Mouse (Mus musculus) liver, embryonic 15.5 days (tissue): ENCODE data around the gene Atp1a4. TPM values are rescaled to one million over a fixed set of nuclear protein-coding genes. Genes with fewer than 3 reads are reported as not detected.

Experiments
- ATAC-seq: fragments of 200-750 bp; cut with Nextera tagmentation; 2 replicates; pipeline ENCODE4 v1.8.0; 2017; ENCODE audit warnings: moderate number of reproducible peaks, mild to moderate bottlenecking, moderate library complexity; ENCODE audit not compliant: insufficient read depth
- H3K27ac ChIP-seq: fragments of 300-500 bp; sonication (generic); replicated peaks from 2 replicates; pipeline ENCODE4 v1.5.1; 2015; ENCODE audit warnings: mild to moderate bottlenecking, inconsistent platforms
- H3K27me3 ChIP-seq: fragments of 300-500 bp; sonication (generic); 2 replicates; pipeline ENCODE4 v1.6.1; 2015; ENCODE audit warnings: mild to moderate bottlenecking, inconsistent platforms
- H3K36me3 ChIP-seq: fragments of 300-500 bp; sonication (generic); replicated peaks from 2 replicates; pipeline ENCODE4 v1.6.1; 2015; ENCODE audit warnings: moderate library complexity, mild to moderate bottlenecking, inconsistent platforms
- H3K4me1 ChIP-seq: fragments of 300-500 bp; sonication (generic); replicated peaks from 2 replicates; pipeline ENCODE4 v1.6.1; 2015; ENCODE audit warnings: inconsistent platforms
- H3K4me2 ChIP-seq: fragments of 300-500 bp; sonication (generic); 2 replicates; pipeline ENCODE4 v1.6.1; 2015; ENCODE audit warnings: moderate library complexity, mild to moderate bottlenecking, inconsistent platforms
- H3K4me3 ChIP-seq: fragments of 300-500 bp; sonication (generic); replicated peaks from 2 replicates; pipeline ENCODE4 v1.5.1; 2015; ENCODE audit warnings: mild to moderate bottlenecking, inconsistent platforms
- H3K9ac ChIP-seq: fragments of 300-500 bp; sonication (generic); 2 replicates; pipeline ENCODE4 v1.6.1; 2015; ENCODE audit warnings: moderate library complexity, mild to moderate bottlenecking, inconsistent platforms
- H3K9me3 ChIP-seq: fragments of 300-500 bp; sonication (generic); replicated peaks from 2 replicates; pipeline ENCODE4 v1.6.1; 2016; ENCODE audit warnings: inconsistent platforms
- WGBS: fragments of 180-500 bp; shearing (Covaris S2); methylation state at CpG from one replicate; pipeline ENCODE4 v1.1.7; 2015; ENCODE audit warnings: mixed read lengths; ENCODE audit not compliant: insufficient replicate concordance; 5-methylcytosine and 5-hydroxymethylcytosine counted together
- polyA plus RNA-seq: library from polyadenylated mRNA; unstranded; fragments of >200 nt; fragmentation: Nextera tagmentation; extraction: Ambion mirVana; gene quantifications from 2 replicates; pipeline ENCODE4 v1.2.1, GENCODE M21; 2015

Gene Atp1a4
- polyA plus RNA-seq, 1 experiment from 2014 or later, result 0.02 TPM

GRCm38 (mm10) chr1:172191578-172191977 lies 66.6 kb downstream of the Atp1a4 start:
- no peak overlapping the region for H3K4me2 ChIP-seq
- no peak overlapping the region for H3K27ac ChIP-seq
- no peak overlapping the region for H3K4me3 ChIP-seq
- no peak for ATAC-seq
- no peaks in the 10 kb centered on the region for H3K27me3 ChIP-seq
- no peak overlapping the region for H3K9ac ChIP-seq
- no peaks in the 10 kb centered on the region for H3K4me1 ChIP-seq
- H3K9me3 ChIP-seq, result no peaks in the 10 kb centered on the region
- H3K36me3 ChIP-seq, result peaks cover 95% of the 10 kb centered on the region
- WGBS, result 81% methylated on average over 2 of the region's 2 CpGs

GRCm38 (mm10) chr1:172188891-172189290 lies 69.3 kb downstream of the Atp1a4 start:
- Histone ChIP-seq H3K4me2 (no peak overlapping the region), H3K9me3 (no peaks in the 10 kb centered on the region), H3K9ac (no peak overlapping the region), H3K27ac (no peak overlapping the region), H3K36me3 (peaks cover 91% of the 10 kb centered on the region), H3K27me3 (no peaks in the 10 kb centered on the region), H3K4me3 (no peak overlapping the region), H3K4me1 (no peaks in the 10 kb centered on the region)
- 75% methylated on average over 4 of the region's 4 CpGs for WGBS
- no peak for ATAC-seq

DNA sequence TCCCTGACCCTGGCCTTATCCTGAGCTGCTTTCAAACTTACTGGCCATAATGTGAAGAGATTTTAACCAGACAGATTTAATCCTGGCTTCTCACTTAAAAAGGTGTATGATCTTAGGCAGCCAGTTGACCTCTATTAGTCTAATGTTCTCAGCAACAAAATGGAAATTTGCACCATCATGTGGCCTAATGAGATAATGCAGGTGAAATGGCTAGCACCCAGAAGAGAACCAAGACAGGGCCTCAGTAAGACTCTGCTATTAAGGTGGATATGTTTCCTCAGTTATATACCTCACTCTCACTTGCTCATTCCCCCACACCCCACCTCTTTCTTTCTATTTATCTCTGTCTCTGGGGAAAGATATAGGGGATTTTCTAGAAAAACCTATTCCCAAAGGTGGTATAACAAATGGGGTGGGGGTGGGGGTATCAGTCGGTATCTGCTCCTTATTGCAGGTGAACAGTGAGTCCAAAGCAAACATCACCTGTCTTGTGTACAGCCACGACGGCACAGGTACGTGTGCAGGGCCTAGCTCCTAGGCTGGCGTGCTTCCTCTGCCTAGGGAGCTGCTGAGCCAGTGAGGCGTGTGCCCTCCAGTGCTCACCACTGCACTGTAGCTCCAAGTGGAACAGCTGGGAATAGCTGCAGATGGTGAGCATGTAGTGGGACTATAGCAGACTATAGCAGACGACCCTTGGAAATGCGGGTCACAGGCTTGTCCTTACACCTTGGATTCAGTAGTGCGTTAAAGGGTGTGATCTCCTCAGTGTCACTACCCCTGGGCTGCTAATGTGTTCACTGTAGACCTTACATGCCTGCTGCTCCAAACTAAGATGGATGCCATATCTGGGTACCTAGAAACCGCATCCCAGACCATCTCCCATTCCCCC lies 71.6 kb downstream of the Atp1a4 start:
- peaks cover 87% of the 10 kb centered on the region for H3K36me3 ChIP-seq
- no peak for ATAC-seq
- H3K27ac ChIP-seq, result no peak overlapping the region
- WGBS, result 92% methylated on average over 10 of the region's 10 CpGs
- H3K9me3 ChIP-seq, result no peaks in the 10 kb centered on the region
- H3K27me3 ChIP-seq, result no peaks in the 10 kb centered on the region
- H3K4me3 ChIP-seq, result no peak overlapping the region
- H3K9ac ChIP-seq, result no peak overlapping the region
- no peaks in the 10 kb centered on the region for H3K4me1 ChIP-seq
- no peak overlapping the region for H3K4me2 ChIP-seq

GRCm38 (mm10) chr1:172183915-172184314 lies 74.3 kb downstream of the Atp1a4 start:
- peaks cover 85% of the 10 kb centered on the region for H3K36me3 ChIP-seq
- no peak overlapping the region for H3K9ac ChIP-seq
- no peak for ATAC-seq
- H3K9me3 ChIP-seq, result no peaks in the 10 kb centered on the region
- no peak overlapping the region for H3K4me3 ChIP-seq
- H3K4me2 ChIP-seq, result no peak overlapping the region
- no peak overlapping the region for H3K27ac ChIP-seq
- H3K27me3 ChIP-seq, result no peaks in the 10 kb centered on the region
- no peaks in the 10 kb centered on the region for H3K4me1 ChIP-seq

- no peaks in the 10 kb centered on the region for H3K9me3 ChIP-seq
- H3K27me3 ChIP-seq, result no peaks in the 10 kb centered on the region
- H3K4me1 ChIP-seq, result no peaks in the 10 kb centered on the region
- no peak overlapping the region for H3K4me2 ChIP-seq
- H3K4me3 ChIP-seq, result no peak overlapping the region
- 90% methylated on average over 6 of the region's 6 CpGs for WGBS
- no peak overlapping the region for H3K27ac ChIP-seq
- H3K36me3 ChIP-seq, result peaks cover 85% of the 10 kb centered on the region
- no peak overlapping the region for H3K9ac ChIP-seq
- no peak for ATAC-seq
Observed at GRCm38 (mm10) chr1:172183056-172183455, 75.2 kb downstream of the Atp1a4 start.

GRCm38 (mm10) chr1:172181777-172182176 lies 76.4 kb downstream of the Atp1a4 start:
- peaks cover 84% of the 10 kb centered on the region for H3K36me3 ChIP-seq
- no peak overlapping the region for H3K27ac ChIP-seq
- WGBS, result 84% methylated on average over 3 of the region's 3 CpGs
- ATAC-seq, result no peak
- no peak overlapping the region for H3K9ac ChIP-seq
- no peaks in the 10 kb centered on the region for H3K4me1 ChIP-seq
- no peaks in the 10 kb centered on the region for H3K27me3 ChIP-seq
- no peaks in the 10 kb centered on the region for H3K9me3 ChIP-seq
- H3K4me2 ChIP-seq, result no peak overlapping the region
- H3K4me3 ChIP-seq, result no peak overlapping the region

DNA sequence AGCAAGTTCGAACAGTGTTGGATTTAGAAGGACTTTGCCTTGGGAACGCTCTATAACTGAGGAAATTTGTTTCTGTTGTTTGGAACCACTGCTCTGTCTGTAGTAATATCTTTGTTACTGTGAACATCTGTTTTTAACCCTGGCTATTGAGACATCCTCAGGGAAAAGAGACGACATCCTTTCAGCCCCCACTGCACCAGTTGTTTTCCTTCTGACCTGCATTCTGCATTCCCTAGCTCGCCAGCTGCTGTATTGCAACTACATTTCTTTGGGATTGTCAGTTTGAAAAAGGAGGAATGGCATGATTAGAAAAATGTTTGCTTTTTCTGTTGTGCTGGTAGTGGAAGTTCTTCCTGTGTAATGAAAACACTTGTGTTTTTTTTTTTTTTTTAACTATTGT lies 77.3 kb downstream of the Atp1a4 start:
- 79% methylated on average over 4 of the region's 4 CpGs for WGBS
- no peaks in the 10 kb centered on the region for H3K27me3 ChIP-seq

DNA sequence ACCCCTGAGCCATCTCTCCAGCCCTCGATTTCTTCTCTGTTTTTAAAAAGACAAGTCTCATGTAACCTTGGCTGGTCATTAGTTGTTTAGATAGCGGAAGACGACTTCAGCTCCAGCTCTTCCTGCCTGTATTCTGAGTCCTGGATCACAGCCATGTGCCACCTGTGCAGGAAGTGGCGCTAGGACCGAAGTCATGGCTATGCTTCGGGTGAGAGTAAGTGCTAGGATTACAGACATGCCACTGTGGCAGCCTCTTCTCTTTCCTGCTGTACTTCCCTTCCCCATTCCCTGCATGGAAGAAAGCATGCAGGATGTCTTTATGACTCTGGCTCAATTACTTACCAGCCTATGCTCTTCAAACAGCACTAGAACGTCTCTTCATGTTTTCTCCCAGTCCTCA lies 79.1 kb downstream of the Atp1a4 start:
- Histone ChIP-seq H3K9me3 (no peaks in the 10 kb centered on the region), H3K4me1 (no peaks in the 10 kb centered on the region), H3K9ac (no peak overlapping the region), H3K4me2 (no peak overlapping the region), H3K4me3 (no peak overlapping the region), H3K36me3 (peaks cover 85% of the 10 kb centered on the region), H3K27ac (no peak overlapping the region), H3K27me3 (no peaks in the 10 kb centered on the region)
- ATAC-seq, result no peak
- WGBS, result 79% methylated on average over 7 of the region's 7 CpGs

More for the DNA sequence above, 77.3 kb downstream of the Atp1a4 start:
- no peak overlapping the region for H3K27ac ChIP-seq
- no peaks in the 10 kb centered on the region for H3K4me1 ChIP-seq
- peaks cover 83% of the 10 kb centered on the region for H3K36me3 ChIP-seq
- H3K4me3 ChIP-seq, result no peak overlapping the region
- no peak for ATAC-seq
- H3K9ac ChIP-seq, result no peak overlapping the region
- H3K4me2 ChIP-seq, result no peak overlapping the region
- H3K9me3 ChIP-seq, result no peaks in the 10 kb centered on the region

- no peaks in the 10 kb centered on the region for H3K4me1 ChIP-seq
- WGBS, result 85% methylated on average over 7 of the region's 7 CpGs
Observed at GRCm38 (mm10) chr1:172177791-172178190, 80.4 kb downstream of the Atp1a4 start.

More at GRCm38 (mm10) chr1:172177791-172178190, 80.4 kb downstream of the Atp1a4 start:
- H3K36me3 ChIP-seq, result peaks cover 93% of the 10 kb centered on the region
- no peak for ATAC-seq
- no peaks in the 10 kb centered on the region for H3K9me3 ChIP-seq
- H3K27me3 ChIP-seq, result no peaks in the 10 kb centered on the region
- no peak overlapping the region for H3K9ac ChIP-seq
- no peak overlapping the region for H3K4me2 ChIP-seq
- no peak overlapping the region for H3K4me3 ChIP-seq
- no peak overlapping the region for H3K27ac ChIP-seq

Other genes starting within 250 kb of the Atp1a4 start
- 0.66 and 0.81 TPM in 2 replicates for gene Vangl2, start 230.0 kb downstream of the Atp1a4 start, polyA plus RNA-seq
- not detected in 2 replicates for gene Nhlh1, start 200.8 kb downstream of the Atp1a4 start, polyA plus RNA-seq
- gene Copa, start 175.9 kb downstream of the Atp1a4 start, polyA plus RNA-seq, result 70.1 and 73.6 TPM in 2 replicates
- 37.6 and 43.5 TPM in 2 replicates for gene Ncstn, start 175.6 kb downstream of the Atp1a4 start, polyA plus RNA-seq
- gene Pex19, start 131.7 kb downstream of the Atp1a4 start, polyA plus RNA-seq, result 38.7 and 41.8 TPM in 2 replicates
- 55.3 and 62.8 TPM in 2 replicates for gene Dcaf8, start 110.3 kb downstream of the Atp1a4 start, polyA plus RNA-seq
- 20.2 and 22.3 TPM in 2 replicates for gene Pea15a, start 51.6 kb downstream of the Atp1a4 start, polyA plus RNA-seq
- 2.9 and 5.0 TPM in 2 replicates for gene Casq1, start 38.5 kb downstream of the Atp1a4 start, polyA plus RNA-seq
- 17.9 and 23.1 TPM in 2 replicates for gene Igsf8, start 3.2 kb upstream of the Atp1a4 start, polyA plus RNA-seq
- 0.39 and 0.40 TPM in 2 replicates for gene Atp1a2, start 39.6 kb upstream of the Atp1a4 start, polyA plus RNA-seq
- gene Kcnj9, start 70.9 kb upstream of the Atp1a4 start, polyA plus RNA-seq, result 0.03 TPM in 1 of 2 replicates, not detected in the other
- gene Kcnj10, start 82.8 kb upstream of the Atp1a4 start, polyA plus RNA-seq, result 0.09 and 0.12 TPM in 2 replicates
- gene Pigm, start 118.1 kb upstream of the Atp1a4 start, polyA plus RNA-seq, result 1.7 and 1.9 TPM in 2 replicates
- 0.78 and 1.2 TPM in 2 replicates for gene Slamf9, start 216.9 kb upstream of the Atp1a4 start, polyA plus RNA-seq
- 0.96 and 1.2 TPM in 2 replicates for gene Igsf9, start 223.4 kb upstream of the Atp1a4 start, polyA plus RNA-seq
- gene Tagln2, start 241.6 kb upstream of the Atp1a4 start, polyA plus RNA-seq, result 121 and 125 TPM in 2 replicates